Mouse (Mus musculus) lung, adult 2 months (tissue): ENCODE results near the gene Slc22a14.

ENCODE experiments used
- CTCF ChIP-seq: fragments of 200-500 bp; IDR thresholded peaks from 2 replicates; pipeline ENCODE4 v1.5.1; 2011; ENCODE audit warnings: mild to moderate bottlenecking, low read length, control low read depth; ENCODE audit not compliant: insufficient read depth
- POLR2A ChIP-seq: fragments of 200-500 bp; IDR thresholded peaks from 2 replicates; pipeline ENCODE4 v1.6.1; 2011; ENCODE audit warnings: low read depth, mild to moderate bottlenecking, control low read depth, low read length, borderline replicate concordance; ENCODE audit errors: extremely low read depth

GRCm38 (mm10) chr9:119179292-119179691, 186.1 kb downstream of the Slc22a14 start:
- TF ChIP-seq CTCF: no peak
- no peak for TF ChIP-seq POLR2A
